Mouse (Mus musculus) adrenal gland, adult 10 weeks (tissue): ENCODE data around the gene Ttll7. TPM values are rescaled to one million over a fixed set of nuclear protein-coding genes. Genes with fewer than 3 reads are reported as not detected.

Experiments
- polyA plus RNA-seq: library from polyadenylated mRNA; stranded (reverse); fragments of 350-450 nt; fragmentation: Illumina TruSeq; extraction: RNeasy Lipid Tissue Mini Kit (QIAGEN cat#74804); gene quantifications from one replicate; pipeline ENCODE4 v1.2.3, GENCODE M21; 2014; ENCODE audit warnings: low read depth, low replicate concordance

Gene Ttll7
- polyA plus RNA-seq, result 28.4 TPM

GRCm38 (mm10) chr3:146851966-146852891 lies at the start of gene Ttll7:
TSS of gene Ttll7 (plus strand) at chr3:146852367.

GRCm38 (mm10) chr3:146812901-146813393 lies 39.2 kb upstream of the Ttll7 start, which contains the start of gene Prkacb:
TSS of gene Prkacb (minus strand) at chr3:146812990.

Other genes with a start within 250 kb of the Ttll7 start
- gene Dnase2b, start 236.8 kb upstream of the Ttll7 start, polyA plus RNA-seq, result not detected
- not detected for gene 4930503B20Rik, start 201.1 kb upstream of the Ttll7 start, polyA plus RNA-seq
- 1.1 TPM for gene Samd13, start 166.8 kb upstream of the Ttll7 start, polyA plus RNA-seq
- gene Prkacb, start 39.4 kb upstream of the Ttll7 start, polyA plus RNA-seq, result 197 TPM